Mouse (Mus musculus) limb, embryonic 13.5 days (tissue): ENCODE measurements around the gene Fip1l1. TPM values are rescaled to one million over a fixed set of nuclear protein-coding genes. Genes with fewer than 3 reads are reported as not detected.

Experiments
- ATAC-seq: fragments of 200-750 bp; cut with Nextera tagmentation; 2 replicates; pipeline ENCODE4 v1.8.0; 2017; ENCODE audit warnings: low read depth, moderate number of reproducible peaks, moderate TSS enrichment; ENCODE audit not compliant: low FRiP score
- H3K27ac ChIP-seq: fragments of 300-500 bp; sonication (generic); 2 replicates; pipeline ENCODE4 v1.5.1; 2015; ENCODE audit warnings: inconsistent platforms, mild to moderate bottlenecking, moderate library complexity
- H3K27me3 ChIP-seq: fragments of 300-500 bp; sonication (generic); 2 replicates; pipeline ENCODE4 v1.6.1; 2015; ENCODE audit warnings: mild to moderate bottlenecking, inconsistent platforms
- H3K36me3 ChIP-seq: fragments of 300-500 bp; sonication (generic); 2 replicates; pipeline ENCODE4 v1.6.1; 2015; ENCODE audit warnings: inconsistent platforms, mild to moderate bottlenecking, moderate library complexity
- H3K4me1 ChIP-seq: fragments of 300-500 bp; sonication (generic); 2 replicates; pipeline ENCODE4 v1.6.1; 2015; ENCODE audit warnings: inconsistent platforms
- H3K4me2 ChIP-seq: fragments of 300-500 bp; sonication (generic); replicated peaks from 2 replicates; pipeline ENCODE4 v1.6.1; 2015; ENCODE audit warnings: inconsistent platforms, mild to moderate bottlenecking, moderate library complexity
- H3K4me3 ChIP-seq: fragments of 300-500 bp; sonication (generic); 2 replicates; pipeline ENCODE4 v1.5.1; 2015; ENCODE audit warnings: moderate library complexity, mild to moderate bottlenecking, inconsistent platforms
- H3K9ac ChIP-seq: fragments of 300-500 bp; sonication (generic); 2 replicates; pipeline ENCODE4 v1.6.1; 2015; ENCODE audit warnings: mild to moderate bottlenecking, inconsistent platforms
- H3K9me3 ChIP-seq: fragments of 300-500 bp; sonication (generic); 2 replicates; pipeline ENCODE4 v1.6.1; 2016; ENCODE audit warnings: inconsistent platforms
- WGBS: fragments of 180-500 bp; shearing (Covaris S2); methylation state at CpG from one replicate; pipeline ENCODE4 v1.1.7; 2015; 5-methylcytosine and 5-hydroxymethylcytosine counted together
- polyA plus RNA-seq: library from polyadenylated mRNA; unstranded; fragments of >200 nt; fragmentation: Nextera tagmentation; extraction: Ambion mirVana; gene quantifications from 2 replicates; pipeline ENCODE4 v1.2.1, GENCODE M21; 2015

The Fip1l1 gene
- polyA plus RNA-seq, 1 experiment from 2014 or later: 110 TPM

- no peak overlapping the region for H3K4me3 ChIP-seq
- no peak overlapping the region for H3K9ac ChIP-seq
- 63% methylated on average over 3 of the region's 3 CpGs for WGBS
- H3K27me3 ChIP-seq: no peaks in the 10 kb centered on the region
- no peak for ATAC-seq
- no peaks in the 10 kb centered on the region for H3K36me3 ChIP-seq
- no peaks in the 10 kb centered on the region for H3K9me3 ChIP-seq
- H3K27ac ChIP-seq: 0 out of 2 replicates have a peak overlapping the region, but pooled peaks have one; percentile 69
- no peak overlapping the region for H3K4me2 ChIP-seq
- peaks cover 60% of the 10 kb centered on the region for H3K4me1 ChIP-seq
Observed at GRCm38 (mm10) chr5:74618573-74619059, 83.4 kb downstream of the Fip1l1 start.

- Histone ChIP-seq H3K9ac (no peak overlapping the region), H3K9me3 (no peaks in the 10 kb centered on the region), H3K4me2 (no peak overlapping the region), H3K4me3 (no peak overlapping the region), H3K36me3 (no peaks in the 10 kb centered on the region), H3K27ac (peak overlapping the region; percentile 74), H3K4me1 (peaks cover 46% of the 10 kb centered on the region), H3K27me3 (no peaks in the 10 kb centered on the region)
- ATAC-seq: peak; percentile 63
- 12% methylated on average over 7 of the region's 7 CpGs for WGBS
Observed at GRCm38 (mm10) chr5:74621691-74622470, 86.6 kb downstream of the Fip1l1 start.

GRCm38 (mm10) chr5:74623316-74624000 lies 88.2 kb downstream of the Fip1l1 start:
- no peak for ATAC-seq
- Histone ChIP-seq H3K27ac (no peak overlapping the region), H3K4me2 (no peak overlapping the region), H3K4me3 (no peak overlapping the region), H3K36me3 (no peaks in the 10 kb centered on the region), H3K9me3 (no peaks in the 10 kb centered on the region), H3K27me3 (no peaks in the 10 kb centered on the region), H3K4me1 (peaks cover 35% of the 10 kb centered on the region), H3K9ac (no peak overlapping the region)
- WGBS: 93% methylated on average over 14 of the region's 14 CpGs

- Histone ChIP-seq H3K27ac (no peak overlapping the region), H3K9ac (no peak overlapping the region), H3K36me3 (no peaks in the 10 kb centered on the region), H3K4me1 (peaks cover 40% of the 10 kb centered on the region), H3K4me2 (no peak overlapping the region), H3K4me3 (no peak overlapping the region), H3K27me3 (no peaks in the 10 kb centered on the region), H3K9me3 (no peaks in the 10 kb centered on the region)
- 44% methylated on average over 5 of the region's 5 CpGs for WGBS
- no peak for ATAC-seq
Observed at GRCm38 (mm10) chr5:74624385-74624784, 89.1 kb downstream of the Fip1l1 start.

- H3K4me3 ChIP-seq: no peak overlapping the region
- H3K27ac ChIP-seq: no peak overlapping the region
- H3K27me3 ChIP-seq: no peaks in the 10 kb centered on the region
- H3K9me3 ChIP-seq: no peaks in the 10 kb centered on the region
- H3K36me3 ChIP-seq: no peaks in the 10 kb centered on the region
- H3K4me2 ChIP-seq: no peak overlapping the region
- no peak for ATAC-seq
- WGBS: 87% methylated on average over 12 of the region's 12 CpGs
- no peak overlapping the region for H3K9ac ChIP-seq
- peaks cover 36% of the 10 kb centered on the region for H3K4me1 ChIP-seq
Observed at GRCm38 (mm10) chr5:74628001-74628400, 92.8 kb downstream of the Fip1l1 start.

- H3K9ac ChIP-seq: no peak overlapping the region
- H3K4me2 ChIP-seq: no peak overlapping the region
- no peaks in the 10 kb centered on the region for H3K36me3 ChIP-seq
- peaks cover 45% of the 10 kb centered on the region for H3K4me1 ChIP-seq
- H3K4me3 ChIP-seq: no peak overlapping the region
- WGBS: 41% methylated on average over 17 of the region's 17 CpGs
- no peak for ATAC-seq
- H3K9me3 ChIP-seq: no peaks in the 10 kb centered on the region
- H3K27me3 ChIP-seq: no peaks in the 10 kb centered on the region
- peak overlapping the region; percentile 3; the same call in 1 of the 2 replicates for H3K27ac ChIP-seq
Observed at GRCm38 (mm10) chr5:74632369-74633114, 97.3 kb downstream of the Fip1l1 start.

GRCm38 (mm10) chr5:74633453-74633852 lies 98.2 kb downstream of the Fip1l1 start:
- no peak overlapping the region for H3K4me3 ChIP-seq
- ATAC-seq: no peak
- H3K4me2 ChIP-seq: no peak overlapping the region
- no peak overlapping the region for H3K9ac ChIP-seq
- no peaks in the 10 kb centered on the region for H3K27me3 ChIP-seq
- H3K9me3 ChIP-seq: no peaks in the 10 kb centered on the region
- H3K36me3 ChIP-seq: no peaks in the 10 kb centered on the region
- 57% methylated on average over 6 of the region's 6 CpGs for WGBS
- peak overlapping the region; percentile 3; the same call in 1 of the 2 replicates for H3K27ac ChIP-seq
- H3K4me1 ChIP-seq: peaks cover 45% of the 10 kb centered on the region

- Histone ChIP-seq H3K4me1 (peaks cover 41% of the 10 kb centered on the region), H3K9me3 (no peaks in the 10 kb centered on the region), H3K36me3 (no peaks in the 10 kb centered on the region), H3K4me3 (no peak overlapping the region), H3K4me2 (no peak overlapping the region), H3K9ac (no peak overlapping the region), H3K27me3 (no peaks in the 10 kb centered on the region), H3K27ac (peak overlapping the region; percentile 28; the same call in 1 of the 2 replicates)
- 27% methylated on average over 3 of the region's 3 CpGs for WGBS
- no peak for ATAC-seq
Observed at GRCm38 (mm10) chr5:74634391-74634790, 99.1 kb downstream of the Fip1l1 start.

GRCm38 (mm10) chr5:74639516-74639915 lies 104.3 kb downstream of the Fip1l1 start:
- peaks cover 13% of the 10 kb centered on the region; the same call in 1 of the 2 replicates for H3K4me1 ChIP-seq
- H3K36me3 ChIP-seq: no peaks in the 10 kb centered on the region
- no peak overlapping the region for H3K9ac ChIP-seq
- WGBS: 88% methylated on average over 6 of the region's 6 CpGs
- no peak overlapping the region for H3K4me3 ChIP-seq
- no peak for ATAC-seq
- no peak overlapping the region for H3K4me2 ChIP-seq
- H3K27me3 ChIP-seq: no peaks in the 10 kb centered on the region
- no peak overlapping the region for H3K27ac ChIP-seq
- H3K9me3 ChIP-seq: no peaks in the 10 kb centered on the region

GRCm38 (mm10) chr5:74640504-74640903 lies 105.3 kb downstream of the Fip1l1 start:
- H3K27me3 ChIP-seq: no peaks in the 10 kb centered on the region
- H3K27ac ChIP-seq: no peak overlapping the region
- no peaks in the 10 kb centered on the region for H3K36me3 ChIP-seq
- no peak overlapping the region for H3K9ac ChIP-seq
- no peaks in the 10 kb centered on the region for H3K9me3 ChIP-seq
- 83% methylated on average over 4 of the region's 4 CpGs for WGBS
- no peak for ATAC-seq
- no peak overlapping the region for H3K4me2 ChIP-seq
- H3K4me3 ChIP-seq: no peak overlapping the region
- H3K4me1 ChIP-seq: 0 out of 2 replicates have a peak, but pooled peaks cover 4% of the 10 kb centered on the region

- 47% methylated on average over 6 of the region's 6 CpGs for WGBS
Observed at GRCm38 (mm10) chr5:74641000-74641399, 105.8 kb downstream of the Fip1l1 start.

GRCm38 (mm10) chr5:74642291-74642690 lies 107.0 kb downstream of the Fip1l1 start:
- 72% methylated on average over 2 of the region's 2 CpGs for WGBS
- Histone ChIP-seq H3K4me2 (no peak overlapping the region), H3K9me3 (no peaks in the 10 kb centered on the region), H3K27ac (no peak overlapping the region), H3K4me3 (no peak overlapping the region), H3K4me1 (peaks cover 4% of the 10 kb centered on the region; the same call in 1 of the 2 replicates), H3K27me3 (no peaks in the 10 kb centered on the region), H3K36me3 (no peaks in the 10 kb centered on the region), H3K9ac (no peak overlapping the region)
- ATAC-seq: no peak

More at GRCm38 (mm10) chr5:74641000-74641399, 105.8 kb downstream of the Fip1l1 start:
- H3K9me3 ChIP-seq: no peaks in the 10 kb centered on the region
- no peak overlapping the region for H3K4me2 ChIP-seq
- no peaks in the 10 kb centered on the region for H3K4me1 ChIP-seq
- H3K4me3 ChIP-seq: no peak overlapping the region
- ATAC-seq: no peak
- no peaks in the 10 kb centered on the region for H3K27me3 ChIP-seq
- no peak overlapping the region for H3K27ac ChIP-seq
- H3K36me3 ChIP-seq: no peaks in the 10 kb centered on the region
- H3K9ac ChIP-seq: no peak overlapping the region
